In genomic region chr4:99656605-99657429, GRCm38 (mm10) we compare ENCODE assay signal across 8 mouse cellular contexts. TPM values are rescaled to one million over a fixed set of nuclear protein-coding genes. Genes with fewer than 3 reads are reported as not detected.
DNase-seq lines count a peak whose midpoint lies in the region; ATAC-seq and TF ChIP-seq lines count a peak whose summit lies in the region.

No protein-coding gene starts in this region.

- no peak for ATAC-seq in liver, embryonic 16.5 days (ENCODE audit: low read depth)

- H3K27me3 ChIP-seq in cerebellum, adult 2 months (ENCODE audit: control insufficient read depth, insufficient read depth, low read length): peaks cover 45% of the 10 kb centered on the region; the same call in 1 of the 2 replicates
- H3K27me3 ChIP-seq in liver, embryonic 16.5 days (ENCODE audit: control insufficient read depth, insufficient read depth, low read depth, low read length): peaks cover 96% of the 10 kb centered on the region
- peaks cover 5% of the 10 kb centered on the region for H3K27me3 ChIP-seq in testis, adult 2 months (ENCODE audit: control insufficient read depth, insufficient read depth, low read length)

- no peak overlapping the region for H3K4me3 ChIP-seq in cerebellum, adult 2 months (replicated peaks; ENCODE audit: insufficient read depth, low read depth, low read length)
- H3K4me3 ChIP-seq in liver, embryonic 16.5 days (ENCODE audit: low read depth, low read length): peak overlapping the region; percentile 35
- peak overlapping the region; percentile 0 for H3K4me3 ChIP-seq in testis, adult 2 months (ENCODE audit: control insufficient read depth, low read depth, low read length)
- no peak overlapping the region for H3K4me3 ChIP-seq in layer of hippocampus, adult 2 months

- H3K9me3 ChIP-seq in liver, embryonic 16.5 days (replicated peaks; ENCODE audit: control insufficient read depth, low read length): no peaks in the 10 kb centered on the region

- WGBS in cerebellum, adult 2 months: 1% methylated on average over 81 of the region's 92 CpGs
- WGBS in liver, embryonic 16.5 days (ENCODE audit: insufficient replicate concordance): 1% methylated on average over 87 of the region's 92 CpGs

- H3K4me2 ChIP-seq in liver, embryonic 16.5 days (ENCODE audit: low read depth, low read length): peak overlapping the region; percentile 37

- no peak for TF ChIP-seq POLR2A in cerebellum, adult 2 months (IDR thresholded peaks at IDR 0.05; ENCODE audit: borderline replicate concordance, insufficient read depth, low read length)
- no peak for TF ChIP-seq POLR2A in testis, adult 2 months (IDR thresholded peaks at IDR 0.05; ENCODE audit: control insufficient read depth, low read depth, low read length)

- no peak overlapping the region for H3K27ac ChIP-seq in cerebellum, adult 2 months (ENCODE audit: insufficient read depth, low read length)
- H3K27ac ChIP-seq in liver, embryonic 16.5 days (ENCODE audit: low read length): no peak overlapping the region
- no peak overlapping the region for H3K27ac ChIP-seq in testis, adult 2 months (ENCODE audit: control insufficient read depth, insufficient read depth, low read depth, low read length)
- H3K27ac ChIP-seq in layer of hippocampus, adult 2 months: no peak overlapping the region

- peak; percentile 8 to 41 for DNase-seq in cerebellum, adult 2 months
- no peak for DNase-seq in cerebellum, adult 9-11 months
- DNase-seq in thymus, postnatal 36 days: peak; percentile 10 to 15
- DNase-seq in thymus, adult 18-20 months: no peak
- peak; percentile 15 for DNase-seq in heart, postnatal 4 days
- DNase-seq in layer of hippocampus, adult 2 months (ENCODE audit: low spot score in 2 of 2): no peak

- no peak for TF ChIP-seq CTCF in cerebellum, adult 2 months (IDR thresholded peaks at IDR 0.05; ENCODE audit: borderline replicate concordance, insufficient read depth, low read depth, low read length)
- TF ChIP-seq CTCF in testis, adult 2 months (IDR thresholded peaks at IDR 0.05; ENCODE audit: control insufficient read depth, insufficient read depth, insufficient replicate concordance, low read depth, low read length): no peak
- no peak for TF ChIP-seq CTCF in layer of hippocampus, adult 2 months (conservative IDR thresholded peaks at IDR 0.05)

- H3K4me1 ChIP-seq in cerebellum, adult 2 months (ENCODE audit: control insufficient read depth, insufficient read depth, low read length): no peaks in the 10 kb centered on the region
- peaks cover 4% of the 10 kb centered on the region; the same call in 1 of the 2 replicates for H3K4me1 ChIP-seq in liver, embryonic 16.5 days (ENCODE audit: control insufficient read depth, low read depth, low read length)
- peaks cover 8% of the 10 kb centered on the region for H3K4me1 ChIP-seq in testis, adult 2 months (ENCODE audit: control insufficient read depth, insufficient read depth, low read length)

- no peak overlapping the region for H3K9ac ChIP-seq in liver, embryonic 16.5 days (ENCODE audit: low read depth, low read length)

- H3K36me3 ChIP-seq in liver, embryonic 16.5 days (ENCODE audit: control insufficient read depth, insufficient read depth): no peaks in the 10 kb centered on the region
- no peaks in the 10 kb centered on the region for H3K36me3 ChIP-seq in testis, adult 2 months (ENCODE audit: control insufficient read depth, insufficient read depth, low read length)

RNA-seq across cellular contexts. Expression of gene Foxd3, which starts 0.7 kb away (rescaled TPM):
- polyA plus RNA-seq in cerebellum, adult 2 months (2012; rRNA removed): 0.18 and 0.30 TPM in 2 replicates
- under 1 TPM; 0.25 to 0.26 TPM for total RNA-seq in heart, postnatal 4 days (2021)
- polyA plus RNA-seq in liver, embryonic 16.5 days (2015; fragmentation: Nextera tagmentation; extraction: Ambion mirVana): 0.07 TPM in 1 of 2 replicates, not detected in the other
- not detected in 2 replicates for polyA plus RNA-seq in testis, adult 2 months (2012; rRNA removed)
- not detected for total RNA-seq in layer of hippocampus, adult 2 months (2021)

RNA-seq across cellular contexts. Expression of gene Alg6, which starts 58.6 kb away (rescaled TPM):
- 15.1 and 15.3 TPM in 2 replicates for polyA plus RNA-seq in cerebellum, adult 2 months (2012; rRNA removed)
- total RNA-seq in heart, postnatal 4 days (2021): 1 to 10 TPM; 9.2 to 10.0 TPM
- polyA plus RNA-seq in liver, embryonic 16.5 days (2015; fragmentation: Nextera tagmentation; extraction: Ambion mirVana): 9.7 and 10.3 TPM in 2 replicates
- polyA plus RNA-seq in testis, adult 2 months (2012; rRNA removed): 2.2 and 2.6 TPM in 2 replicates
- total RNA-seq in layer of hippocampus, adult 2 months (2021): 10 to 100 TPM; 12.5 TPM

Comparison
In these comparisons a context has a peak if more than half of its experiments do, and no peak if none do; other contexts are left out.
1. DNase-seq: peak in cerebellum, adult 2 months (2 of 2), thymus, postnatal 36 days (2 of 2) and heart, postnatal 4 days (single experiment); none in cerebellum, adult 9-11 months (single experiment), thymus, adult 18-20 months (0 of 2) and layer of hippocampus, adult 2 months (0 of 2).
2. H3K4me3 ChIP-seq: peak in liver, embryonic 16.5 days (single experiment) and testis, adult 2 months (single experiment); none in cerebellum, adult 2 months (single experiment) and layer of hippocampus, adult 2 months (single experiment).